Mouse (Mus musculus): ENCODE measurements around the gene Pik3r5. TPM values are rescaled to one million over a fixed set of nuclear protein-coding genes. Genes with fewer than 3 reads are reported as not detected.

Gene Pik3r5
- total and polyA plus RNA-seq, 2 experiments from 2014 or later, result 0.52 to 1.0 TPM

- H3K9me3 ChIP-seq (ENCODE audit: low read length), result no peaks in the 10 kb centered on the region
Observed at GRCm38 (mm10) chr11:68465090-68465489, 33.2 kb downstream of the Pik3r5 start.

GRCm38 (mm10) chr11:68467441-68467840 is 35.5 kb downstream of the Pik3r5 start:
- 81% methylated on average over 7 of the region's 7 CpGs for WGBS
- Histone ChIP-seq H3K9me3 (ENCODE audit: low read length) (no peaks in the 10 kb centered on the region), H3K27ac (ENCODE audit: low read depth, low read length) (no peak overlapping the region), H3K4me2 (ENCODE audit: low read depth, low read length, poor library complexity, severe bottlenecking) (no peak overlapping the region), H3K27me3 (ENCODE audit: insufficient read depth, low read length) (no peaks in the 10 kb centered on the region), H3K4me3 (ENCODE audit: low read depth, low read length) (no peak overlapping the region), H3K9ac (replicated peaks; ENCODE audit: low read length, poor library complexity, severe bottlenecking) (no peak overlapping the region), H3K4me1 (ENCODE audit: insufficient read depth, low read length) (0 out of 2 replicates have a peak, but pooled peaks cover 3% of the 10 kb centered on the region), H3K36me3 (ENCODE audit: insufficient read depth, low read length) (no peaks in the 10 kb centered on the region)
- TF ChIP-seq CTCF (IDR thresholded peaks at IDR 0.05), result no peak
- ATAC-seq (ENCODE audit: low FRiP score), result no peak
- no peak for DNase-seq (ENCODE audit: low spot score)

More at GRCm38 (mm10) chr11:68465090-68465489, 33.2 kb downstream of the Pik3r5 start:
- Histone ChIP-seq H3K4me2 (ENCODE audit: low read depth, low read length, poor library complexity, severe bottlenecking) (no peak overlapping the region), H3K27ac (ENCODE audit: low read depth, low read length) (no peak overlapping the region), H3K36me3 (ENCODE audit: insufficient read depth, low read length) (no peaks in the 10 kb centered on the region), H3K4me3 (ENCODE audit: low read depth, low read length) (no peak overlapping the region), H3K27me3 (ENCODE audit: insufficient read depth, low read length) (no peaks in the 10 kb centered on the region), H3K4me1 (ENCODE audit: insufficient read depth, low read length) (0 out of 2 replicates have a peak, but pooled peaks cover 3% of the 10 kb centered on the region), H3K9ac (replicated peaks; ENCODE audit: low read length, poor library complexity, severe bottlenecking) (no peak overlapping the region)
- ATAC-seq (ENCODE audit: low FRiP score) (no peak), DNase-seq (ENCODE audit: low spot score) (no peak)
- 77% methylated on average over 2 of the region's 2 CpGs for WGBS
- no peak for TF ChIP-seq CTCF (IDR thresholded peaks at IDR 0.05)

GRCm38 (mm10) chr11:68467962-68468612 is 36.2 kb downstream of the Pik3r5 start:
- H3K27ac ChIP-seq (ENCODE audit: low read depth, low read length), result no peak overlapping the region
- no peak overlapping the region for H3K4me3 ChIP-seq (ENCODE audit: low read depth, low read length)
- H3K4me1 ChIP-seq (ENCODE audit: insufficient read depth, low read length), result 0 out of 2 replicates have a peak, but pooled peaks cover 3% of the 10 kb centered on the region
- 50% methylated on average over 9 of the region's 9 CpGs for WGBS
- DNase-seq (ENCODE audit: low spot score) (no peak), ATAC-seq (ENCODE audit: low FRiP score) (no peak)
- H3K36me3 ChIP-seq (ENCODE audit: insufficient read depth, low read length), result no peaks in the 10 kb centered on the region
- H3K9me3 ChIP-seq (ENCODE audit: low read length), result no peaks in the 10 kb centered on the region
- no peaks in the 10 kb centered on the region for H3K27me3 ChIP-seq (ENCODE audit: insufficient read depth, low read length)
- H3K9ac ChIP-seq (replicated peaks; ENCODE audit: low read length, poor library complexity, severe bottlenecking), result no peak overlapping the region
- TF ChIP-seq CTCF (IDR thresholded peaks at IDR 0.05), result no peak
- no peak overlapping the region for H3K4me2 ChIP-seq (ENCODE audit: low read depth, low read length, poor library complexity, severe bottlenecking)

- Histone ChIP-seq H3K4me2 (ENCODE audit: low read depth, low read length, poor library complexity, severe bottlenecking) (no peak overlapping the region), H3K27me3 (ENCODE audit: insufficient read depth, low read length) (no peaks in the 10 kb centered on the region), H3K4me1 (ENCODE audit: insufficient read depth, low read length) (0 out of 2 replicates have a peak, but pooled peaks cover 3% of the 10 kb centered on the region), H3K9ac (replicated peaks; ENCODE audit: low read length, poor library complexity, severe bottlenecking) (no peak overlapping the region), H3K9me3 (ENCODE audit: low read length) (no peaks in the 10 kb centered on the region), H3K4me3 (ENCODE audit: low read depth, low read length) (no peak overlapping the region), H3K27ac (ENCODE audit: low read depth, low read length) (no peak overlapping the region), H3K36me3 (ENCODE audit: insufficient read depth, low read length) (no peaks in the 10 kb centered on the region)
- ATAC-seq (ENCODE audit: low FRiP score) (no peak), DNase-seq (ENCODE audit: low spot score) (no peak)
- no peak for TF ChIP-seq CTCF (IDR thresholded peaks at IDR 0.05)
- WGBS, result 76% methylated on average over 4 of the region's 4 CpGs
Observed at GRCm38 (mm10) chr11:68468886-68469285, 37.0 kb downstream of the Pik3r5 start.

- ATAC-seq (ENCODE audit: low FRiP score) (no peak), DNase-seq (ENCODE audit: low spot score) (no peak)
- Histone ChIP-seq H3K36me3 (ENCODE audit: insufficient read depth, low read length) (no peaks in the 10 kb centered on the region), H3K27me3 (ENCODE audit: insufficient read depth, low read length) (no peaks in the 10 kb centered on the region), H3K9me3 (ENCODE audit: low read length) (no peaks in the 10 kb centered on the region), H3K4me1 (ENCODE audit: insufficient read depth, low read length) (0 out of 2 replicates have a peak, but pooled peaks cover 3% of the 10 kb centered on the region), H3K4me2 (ENCODE audit: low read depth, low read length, poor library complexity, severe bottlenecking) (no peak overlapping the region), H3K27ac (ENCODE audit: low read depth, low read length) (no peak overlapping the region), H3K9ac (replicated peaks; ENCODE audit: low read length, poor library complexity, severe bottlenecking) (no peak overlapping the region), H3K4me3 (ENCODE audit: low read depth, low read length) (no peak overlapping the region)
- TF ChIP-seq CTCF (IDR thresholded peaks at IDR 0.05), result no peak
- WGBS, result 80% methylated on average over 5 of the region's 5 CpGs
Observed at GRCm38 (mm10) chr11:68472162-68472849, 40.4 kb downstream of the Pik3r5 start.

GRCm38 (mm10) chr11:68474600-68474999 is 42.7 kb downstream of the Pik3r5 start:
- H3K4me2 ChIP-seq (ENCODE audit: low read depth, low read length, poor library complexity, severe bottlenecking), result no peak overlapping the region
- no peak for DNase-seq (ENCODE audit: low spot score)
- H3K4me3 ChIP-seq (ENCODE audit: low read depth, low read length), result no peak overlapping the region
- WGBS, result 82% methylated on average over 6 of the region's 6 CpGs
- H3K36me3 ChIP-seq (ENCODE audit: insufficient read depth, low read length), result no peaks in the 10 kb centered on the region
- no peak overlapping the region for H3K9ac ChIP-seq (replicated peaks; ENCODE audit: low read length, poor library complexity, severe bottlenecking)
- no peak for TF ChIP-seq CTCF (IDR thresholded peaks at IDR 0.05)
- no peak for ATAC-seq (ENCODE audit: low FRiP score)
- H3K27ac ChIP-seq (ENCODE audit: low read depth, low read length), result no peak overlapping the region
- H3K27me3 ChIP-seq (ENCODE audit: insufficient read depth, low read length), result no peaks in the 10 kb centered on the region
- no peaks in the 10 kb centered on the region for H3K4me1 ChIP-seq (ENCODE audit: insufficient read depth, low read length)
- no peaks in the 10 kb centered on the region for H3K9me3 ChIP-seq (ENCODE audit: low read length)
